Mouse (Mus musculus) liver, embryonic 14.5 days (tissue): Measurements from ENCODE around the gene Col23a1. TPM values are rescaled to one million over a fixed set of nuclear protein-coding genes. Genes with fewer than 3 reads are reported as not detected.
"Not testable (repeated sequence)": the region's sequence is repeated elsewhere in the genome, so short reads cannot be mapped to it uniquely, and the experiment has no call there.

ENCODE experiments used
- ATAC-seq: fragments of 200-750 bp; cut with Nextera tagmentation; 2 replicates; pipeline ENCODE4 v1.8.0; 2017; ENCODE audit warnings: moderate number of reproducible peaks, mild to moderate bottlenecking, moderate library complexity; ENCODE audit not compliant: insufficient read depth
- DNase-seq, 3 experiments: peaks; one replicate each; pipeline ENCODE4 v3.0.0-alpha.2; 2012 to 2013; ENCODE audit warnings: low read depth in 3 of 3, low spot score in 3 of 3
- H3K27ac ChIP-seq: fragments of 300-500 bp; sonication (generic); 2 replicates; pipeline ENCODE4 v1.5.1; 2014; ENCODE audit warnings: moderate library complexity, mild to moderate bottlenecking, control low read depth, inconsistent platforms
- H3K27me3 ChIP-seq: fragments of 300-500 bp; sonication (generic); 2 replicates; pipeline ENCODE4 v1.6.1; 2014; ENCODE audit warnings: mild to moderate bottlenecking, low read length, moderate library complexity; ENCODE audit not compliant: control insufficient read depth, insufficient read depth
- H3K36me3 ChIP-seq: fragments of 300-500 bp; sonication (generic); replicated peaks from 2 replicates; pipeline ENCODE4 v1.6.1; 2014; ENCODE audit warnings: low read depth; ENCODE audit not compliant: control insufficient read depth, insufficient read depth
- H3K4me1 ChIP-seq, 2 experiments: fragments of 200-500 bp in 1 of 2; fragments of 300-500 bp in 1 of 2; sonication (generic) in 1 of 2; replicated peaks; 2 replicates each; pipeline ENCODE4 v1.6.1; 2012 to 2014; ENCODE audit warnings: antibody characterized with exemption in 1 of 2, inconsistent platforms in 1 of 2, low read length in 1 of 2; ENCODE audit not compliant: control insufficient read depth in 2 of 2, insufficient read depth in 2 of 2
- H3K4me2 ChIP-seq: fragments of 300-500 bp; sonication (generic); 2 replicates; pipeline ENCODE4 v1.6.1; 2014; ENCODE audit warnings: low read depth, mild to moderate bottlenecking, control low read depth, moderate library complexity
- H3K4me3 ChIP-seq, 2 experiments: fragments of 200-500 bp in 1 of 2; fragments of 300-500 bp in 1 of 2; sonication (generic) in 1 of 2; 2 replicates each; pipeline ENCODE4 v1.5.1; 2012 to 2014; ENCODE audit warnings: low read depth in 2 of 2, low read length in 2 of 2, mild to moderate bottlenecking in 2 of 2, control low read depth in 1 of 2, inconsistent platforms in 1 of 2, moderate library complexity in 1 of 2; ENCODE audit not compliant: insufficient read depth in 1 of 2
- H3K9ac ChIP-seq: fragments of 300-500 bp; sonication (generic); replicated peaks from 2 replicates; pipeline ENCODE4 v1.6.1; 2014; ENCODE audit warnings: mild to moderate bottlenecking, control low read depth, moderate library complexity
- H3K9me3 ChIP-seq: fragments of 300-500 bp; sonication (generic); 2 replicates; pipeline ENCODE4 v1.6.1; 2016; ENCODE audit warnings: low read length, mixed read lengths; ENCODE audit not compliant: control insufficient read depth
- CTCF ChIP-seq: IDR thresholded peaks from 2 replicates; pipeline ENCODE4 v1.5.1; 2016; ENCODE audit warnings: antibody characterized with exemption, low read depth, control low read depth
- EP300 ChIP-seq: IDR thresholded peaks from 2 replicates; pipeline ENCODE4 v1.6.1; 2016; ENCODE audit warnings: antibody characterized with exemption, low read depth
- WGBS: fragments of 180-500 bp; shearing (Covaris S2); extraction: QIAGEN DNeasy Blood & Tissue Kit; methylation state at CpG from one replicate; pipeline ENCODE4 v1.1.7; 2014; ENCODE audit not compliant: insufficient replicate concordance; 5-methylcytosine and 5-hydroxymethylcytosine counted together
- polyA plus RNA-seq, 2 experiments: library from polyadenylated mRNA; depleted of rRNA in 1 of 2; stranded (reverse) in 1 of 2; unstranded in 1 of 2; fragments of >200 nt; fragmentation: Nextera tagmentation in 1 of 2; extraction: Ambion mirVana in 1 of 2; gene quantifications; 2 replicates each; pipeline versions ENCODE4 v1.2.1 to v1.2.3; 2012 to 2014

Gene Col23a1
- polyA plus RNA-seq, 2 experiments = 0.11 to 0.19 TPM

DNA sequence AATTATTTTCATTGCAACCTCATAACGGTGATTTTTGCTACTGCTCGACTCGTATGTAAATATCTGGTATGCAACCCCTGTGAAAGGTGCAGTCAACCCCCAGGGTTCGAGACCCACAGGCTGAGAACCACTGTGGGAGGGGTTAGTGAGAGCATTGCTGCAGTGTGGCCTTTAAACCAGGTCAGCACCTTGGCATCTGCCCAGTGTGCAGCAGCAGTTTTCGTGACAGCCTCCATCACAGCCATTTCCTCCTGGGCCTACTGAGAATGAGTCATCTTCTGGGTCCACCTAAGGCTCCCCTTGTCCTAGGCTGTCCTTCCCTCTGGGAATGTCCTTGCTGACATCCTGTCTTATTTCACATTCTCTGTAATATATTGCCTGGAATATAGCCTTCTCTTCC is 64.0 kb downstream of the Col23a1 start:
- Histone ChIP-seq H3K27ac (no peak overlapping the region), H3K4me1 (no peaks in the 10 kb centered on the region)
- no peak for DNase-seq

DNA sequence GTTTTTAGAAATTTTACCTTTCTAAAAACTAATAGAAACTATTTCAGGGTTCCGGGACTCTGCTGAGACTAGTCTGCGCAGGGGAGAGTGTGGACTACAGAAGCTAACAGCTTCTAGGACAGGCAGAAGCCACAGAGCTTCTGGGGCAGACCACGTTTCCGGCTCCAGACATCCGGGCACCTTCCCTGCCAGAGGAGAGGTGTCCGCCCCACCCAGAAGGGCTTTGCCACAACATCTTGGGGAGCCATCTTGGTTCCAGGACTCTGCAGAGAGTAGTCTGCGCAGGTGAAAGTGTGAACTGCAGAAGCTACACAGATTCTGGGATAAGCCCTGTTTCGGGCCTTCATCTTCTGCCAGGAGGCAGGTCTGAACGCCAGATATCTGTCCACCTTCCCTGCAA is 69.3 kb downstream of the Col23a1 start:
- not testable (repeated sequence) for DNase-seq, H3K4me1 ChIP-seq, H3K27ac ChIP-seq, H3K9me3 ChIP-seq, H3K4me2 ChIP-seq, H3K9ac ChIP-seq, ATAC-seq, H3K4me3 ChIP-seq, H3K36me3 ChIP-seq, H3K27me3 ChIP-seq
- WGBS = 65% methylated on average over 9 of the region's 9 CpGs

More for the DNA sequence above, 64.0 kb downstream of the Col23a1 start:
- no peak for TF ChIP-seq CTCF
- no peak for TF ChIP-seq EP300
- Histone ChIP-seq H3K27me3 (no peaks in the 10 kb centered on the region), H3K36me3 (no peaks in the 10 kb centered on the region), H3K4me2 (no peak overlapping the region), H3K9me3 (no peaks in the 10 kb centered on the region), H3K9ac (no peak overlapping the region), H3K4me3 (no peak overlapping the region)
- ATAC-seq = no peak
- 54% methylated on average over 5 of the region's 5 CpGs for WGBS

DNA sequence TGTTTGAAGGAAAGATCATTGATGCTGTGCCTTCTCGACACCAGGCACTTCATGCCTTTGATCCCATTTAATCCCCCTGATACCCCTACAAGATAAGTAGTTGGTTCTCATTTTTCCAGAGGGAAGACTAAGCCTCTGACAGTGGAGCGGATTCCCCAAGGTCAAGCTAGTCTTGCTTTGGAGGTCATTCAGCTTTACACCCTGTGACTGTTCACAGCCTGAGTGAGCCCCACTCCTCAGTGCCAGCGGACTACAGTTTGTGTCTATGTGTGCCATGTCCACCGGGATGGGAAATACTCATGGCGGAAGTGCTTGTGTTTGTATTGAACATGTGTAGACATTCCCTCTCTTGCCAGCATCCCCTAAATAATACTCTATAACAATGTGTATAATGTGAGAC is 74.6 kb downstream of the Col23a1 start:
- H3K27me3 ChIP-seq = no peaks in the 10 kb centered on the region
- 69% methylated on average over 5 of the region's 5 CpGs for WGBS
- H3K4me2 ChIP-seq = no peak overlapping the region
- H3K4me3 ChIP-seq = no peak overlapping the region
- TF ChIP-seq CTCF = no peak
- no peak for TF ChIP-seq EP300
- H3K27ac ChIP-seq = no peak overlapping the region
- DNase-seq (no peak), ATAC-seq (no peak)
- no peaks in the 10 kb centered on the region for H3K9me3 ChIP-seq
- H3K9ac ChIP-seq = no peak overlapping the region
- H3K4me1 ChIP-seq = no peaks in the 10 kb centered on the region; a peak in 1 of 4 replicates
- H3K36me3 ChIP-seq = no peaks in the 10 kb centered on the region

DNA sequence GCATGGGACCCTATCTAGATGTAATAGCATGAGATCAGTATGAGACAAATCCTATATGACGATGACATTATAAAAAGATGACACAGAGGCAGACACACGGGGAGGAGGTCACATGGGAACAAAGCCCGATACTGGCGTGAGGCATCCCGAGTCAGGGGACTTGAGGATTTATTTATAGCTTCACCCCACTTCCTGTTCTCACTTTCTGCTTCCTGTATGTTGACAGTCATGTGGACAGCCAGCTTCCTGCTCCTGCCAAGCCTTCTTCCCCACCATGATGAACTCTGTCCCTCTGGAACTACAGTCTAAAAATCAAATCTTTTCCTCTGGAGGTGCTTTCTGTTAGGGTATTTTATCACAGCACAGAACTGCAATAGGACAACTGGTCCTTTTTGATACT is 77.6 kb downstream of the Col23a1 start:
- Histone ChIP-seq H3K9me3 (no peaks in the 10 kb centered on the region), H3K4me1 (no peaks in the 10 kb centered on the region; a peak in 2 of 4 replicates), H3K4me2 (no peak overlapping the region), H3K27me3 (no peaks in the 10 kb centered on the region), H3K9ac (no peak overlapping the region), H3K27ac (no peak overlapping the region), H3K36me3 (no peaks in the 10 kb centered on the region), H3K4me3 (no peak overlapping the region)
- WGBS = 13% methylated on average over 5 of the region's 5 CpGs
- TF ChIP-seq EP300 = no peak
- TF ChIP-seq CTCF = no peak
- DNase-seq (no peak), ATAC-seq (no peak)

DNA sequence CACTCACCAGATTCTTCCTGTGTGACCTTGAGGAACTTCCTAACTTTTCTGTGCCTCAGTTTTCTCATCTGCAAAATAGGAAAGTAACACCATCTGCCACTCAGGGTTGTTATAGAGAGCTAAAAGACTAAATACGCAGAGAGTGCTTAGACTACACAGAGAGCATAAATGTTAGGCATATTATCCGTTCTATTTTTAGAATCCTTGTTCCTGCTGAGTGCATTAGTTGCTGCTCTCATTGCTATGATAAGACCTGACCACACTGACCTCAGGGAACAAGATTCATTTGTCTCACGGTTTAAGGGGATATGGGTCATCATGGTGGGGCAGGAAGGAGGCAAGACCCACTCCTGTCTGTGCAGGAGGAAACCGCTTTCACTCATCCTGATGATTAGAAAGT is 80.6 kb downstream of the Col23a1 start:
- Histone ChIP-seq H3K9me3 (no peaks in the 10 kb centered on the region), H3K4me2 (no peak overlapping the region), H3K36me3 (no peaks in the 10 kb centered on the region), H3K9ac (no peak overlapping the region), H3K27ac (no peak overlapping the region), H3K4me1 (no peaks in the 10 kb centered on the region; a peak in 2 of 4 replicates), H3K4me3 (no peak overlapping the region), H3K27me3 (no peaks in the 10 kb centered on the region)
- ATAC-seq (no peak), DNase-seq (no peak)
- no peak for TF ChIP-seq EP300
- TF ChIP-seq CTCF = no peak
- 36% methylated on average over 4 of the region's 4 CpGs for WGBS

DNA sequence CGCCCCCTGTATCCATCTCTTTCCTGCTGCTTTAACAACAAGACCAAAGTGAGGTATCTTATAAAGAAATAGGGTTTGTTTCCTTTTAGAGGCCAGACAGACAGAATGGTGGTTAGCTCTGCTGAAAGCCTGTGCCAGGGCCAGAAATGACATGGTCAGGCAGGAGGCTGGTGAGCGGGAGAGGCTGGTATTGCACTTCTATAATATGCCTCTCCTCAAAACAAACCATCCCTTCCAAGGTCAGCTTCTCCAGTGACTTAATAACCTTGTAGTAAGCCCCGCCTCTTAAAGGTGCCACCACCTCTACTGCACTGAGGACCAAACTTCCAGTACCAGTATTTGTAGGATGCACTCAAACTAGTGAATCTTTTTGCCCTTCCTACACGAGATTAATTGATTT is 81.6 kb downstream of the Col23a1 start:
- H3K36me3 ChIP-seq = no peaks in the 10 kb centered on the region
- no peaks in the 10 kb centered on the region for H3K9me3 ChIP-seq
- no peak overlapping the region for H3K27ac ChIP-seq
- H3K9ac ChIP-seq = no peak overlapping the region
- H3K4me2 ChIP-seq = no peak overlapping the region
- no peak for ATAC-seq
- H3K4me3 ChIP-seq = no peak overlapping the region
- H3K27me3 ChIP-seq = no peaks in the 10 kb centered on the region
- no peaks in the 10 kb centered on the region; a peak in 2 of 4 replicates for H3K4me1 ChIP-seq
- no peak for DNase-seq
- no peak for TF ChIP-seq EP300
- TF ChIP-seq CTCF = no peak
- 57% methylated on average over 4 of the region's 4 CpGs for WGBS
